Mouse (Mus musculus) spleen, adult 2 months (tissue): Measurements from ENCODE around the gene Syt6.
"Not testable (repeated sequence)": the region's sequence is repeated elsewhere in the genome, so short reads cannot be mapped to it uniquely, and the experiment has no call there.

Experiments
- CTCF ChIP-seq: fragments of 200-500 bp; IDR thresholded peaks from 2 replicates; pipeline ENCODE4 v1.5.1; 2011; ENCODE audit warnings: mild to moderate bottlenecking, inconsistent platforms; ENCODE audit not compliant: insufficient read depth, insufficient read length, insufficient replicate concordance; ENCODE audit errors: extremely low read depth
- POLR2A ChIP-seq: fragments of 200-500 bp; IDR thresholded peaks from 2 replicates; pipeline ENCODE4 v1.6.1; 2011; ENCODE audit warnings: low read depth, low read length, inconsistent platforms

- TF ChIP-seq CTCF, POLR2A: not testable (repeated sequence)
Measured at GRCm38 (mm10) chr3:103645968-103646367, 70.9 kb downstream of the Syt6 start, which contains the start of gene Atg4a-ps.
